Mouse (Mus musculus): ENCODE results near the gene Eps8l3.

Gene Eps8l3

DNA sequence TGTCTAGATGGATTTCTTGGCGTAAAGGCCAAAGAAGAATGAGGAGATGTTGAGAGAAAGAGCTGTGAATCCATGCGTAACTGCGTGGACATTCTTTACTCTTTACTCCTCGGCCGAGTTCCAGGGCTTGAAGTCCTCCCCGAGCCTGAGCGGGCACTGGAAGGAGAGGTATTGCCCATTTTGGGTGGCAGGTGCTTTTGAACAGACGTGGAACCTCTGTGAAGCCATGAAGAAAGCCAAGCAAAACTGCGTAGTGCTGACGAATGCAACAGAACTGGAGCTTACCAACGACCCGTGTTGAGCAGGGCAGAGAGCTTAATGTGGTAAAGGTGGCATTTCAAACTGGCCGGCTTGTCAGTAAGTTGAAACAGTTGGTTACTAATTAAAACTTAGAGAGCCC, 21.7 kb downstream of the Eps8l3 start:
- peak; percentile 49 for DNase-seq

DNA sequence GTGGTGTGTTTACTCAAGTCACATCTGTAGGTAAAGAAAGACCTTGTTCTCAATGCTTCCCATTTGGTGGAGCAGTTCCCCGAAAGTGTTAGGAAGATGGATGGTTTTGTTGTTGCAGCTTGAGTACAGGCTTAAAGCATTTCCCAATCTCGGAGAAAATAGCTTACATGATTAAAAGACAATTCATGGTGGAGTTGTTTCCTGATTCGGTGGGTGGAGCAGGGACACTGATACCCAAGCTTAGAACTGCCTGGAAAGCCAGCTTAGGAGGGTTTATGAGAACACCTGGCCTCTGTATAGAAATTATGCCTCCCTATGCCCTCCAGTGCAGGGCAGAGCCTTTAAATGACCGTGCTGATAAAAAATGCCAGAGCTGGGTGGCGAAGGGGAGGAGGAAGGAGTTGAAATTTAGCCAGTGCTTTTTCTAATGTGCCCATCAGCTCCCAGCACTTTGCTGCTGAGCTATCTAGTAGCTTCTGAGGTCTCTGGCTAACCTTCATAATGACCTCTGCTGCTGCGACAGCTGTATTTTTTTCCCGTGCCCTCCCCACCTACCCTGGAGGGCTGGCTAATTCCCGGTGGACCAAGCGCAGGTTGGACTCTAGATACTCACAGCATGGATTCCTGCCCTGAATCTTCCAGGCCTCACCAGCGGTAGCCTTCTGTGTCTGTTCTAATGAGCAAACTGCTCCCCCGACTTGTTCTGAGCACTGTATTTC, 24.1 kb downstream of the Eps8l3 start:
- DNase-seq: peak; percentile 29

DNA sequence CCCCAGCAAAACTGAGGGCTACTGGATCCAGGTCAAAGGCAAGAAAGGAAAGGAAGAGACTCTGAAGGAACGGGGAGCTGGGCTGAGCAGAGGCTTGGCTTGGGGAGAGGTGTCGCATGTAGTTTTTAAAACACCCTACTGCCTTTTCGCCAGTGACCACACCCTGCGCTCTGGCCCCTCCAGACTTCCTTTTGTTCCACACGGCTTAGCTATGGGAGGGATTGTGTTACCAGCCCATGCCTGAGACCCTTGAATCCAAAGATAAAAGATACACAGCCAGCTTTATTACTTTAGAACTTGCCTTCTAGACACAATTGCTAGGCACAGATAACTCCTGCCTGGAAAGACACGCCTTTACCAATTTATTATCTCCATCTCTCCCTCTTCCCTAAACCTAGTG, 28.9 kb downstream of the Eps8l3 start:
- DNase-seq: no peak

DNA sequence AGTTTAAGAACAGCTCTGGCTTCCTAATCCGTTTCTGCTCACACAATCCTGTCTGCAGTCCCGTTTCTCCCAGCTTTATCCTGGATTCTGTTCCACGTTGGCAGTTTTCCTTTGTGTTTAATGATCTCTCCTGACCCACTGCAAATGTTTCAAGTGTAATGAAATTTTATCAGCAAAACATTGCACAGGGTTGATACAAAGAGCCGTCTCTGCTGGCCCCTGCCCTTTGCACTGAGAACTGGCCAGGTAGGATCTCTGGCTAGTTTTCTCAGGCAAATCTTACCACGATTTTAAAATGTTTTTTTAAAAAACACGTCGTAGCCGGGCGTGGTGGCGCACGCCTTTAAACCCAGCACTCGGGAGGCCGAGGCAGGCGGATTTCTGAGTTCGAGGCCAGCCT, 39.6 kb downstream of the Eps8l3 start:
- DNase-seq: no peak

DNA sequence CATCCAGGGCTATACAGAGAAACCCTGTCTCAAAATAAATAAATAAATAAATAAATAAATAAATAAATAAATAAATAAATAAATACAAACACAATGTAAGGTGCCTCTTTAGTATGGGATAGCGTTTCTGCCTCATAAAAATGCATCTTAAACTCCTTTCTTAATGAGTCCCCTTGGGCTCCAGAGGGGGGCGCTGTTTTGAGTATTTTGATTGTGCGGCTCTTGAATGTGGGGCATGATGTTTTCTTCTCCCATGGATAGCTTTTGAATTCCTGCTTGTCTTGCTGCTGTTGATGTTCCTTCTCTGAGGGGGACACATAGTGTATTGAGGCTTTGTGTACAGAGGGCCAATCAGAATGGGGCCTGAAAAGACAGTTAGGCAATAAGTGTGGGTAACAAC, 40.1 kb downstream of the Eps8l3 start:
- DNase-seq: no peak

DNA sequence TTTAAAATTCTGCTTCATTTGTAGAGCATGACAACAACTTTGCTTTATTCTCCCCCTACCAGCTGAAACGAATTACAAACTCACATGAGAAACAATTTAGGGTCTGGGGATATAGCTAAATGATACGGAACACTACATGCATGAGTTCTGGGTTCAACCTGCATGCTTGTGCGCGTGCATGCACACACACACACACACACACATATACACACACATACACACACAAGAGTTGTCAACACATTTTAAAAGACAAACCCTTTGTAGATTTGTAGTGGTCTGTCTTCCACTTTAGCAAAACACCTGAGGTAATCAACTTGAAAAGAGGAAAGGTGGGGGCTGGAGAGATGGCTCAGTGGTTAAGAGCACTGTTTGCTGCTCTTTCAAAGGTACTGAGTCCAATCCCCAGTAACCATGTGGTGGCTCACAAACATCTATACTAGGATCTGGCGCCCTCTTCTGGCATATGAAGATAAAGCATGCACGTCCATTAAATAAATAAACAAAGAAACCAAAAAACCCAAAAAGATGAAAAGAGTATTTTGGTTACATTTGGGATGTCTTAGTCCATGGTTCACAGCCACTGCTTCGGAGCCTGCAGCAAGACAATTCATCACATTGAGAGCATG, 40.9 kb downstream of the Eps8l3 start:
- peak; percentile 76 for DNase-seq

DNA sequence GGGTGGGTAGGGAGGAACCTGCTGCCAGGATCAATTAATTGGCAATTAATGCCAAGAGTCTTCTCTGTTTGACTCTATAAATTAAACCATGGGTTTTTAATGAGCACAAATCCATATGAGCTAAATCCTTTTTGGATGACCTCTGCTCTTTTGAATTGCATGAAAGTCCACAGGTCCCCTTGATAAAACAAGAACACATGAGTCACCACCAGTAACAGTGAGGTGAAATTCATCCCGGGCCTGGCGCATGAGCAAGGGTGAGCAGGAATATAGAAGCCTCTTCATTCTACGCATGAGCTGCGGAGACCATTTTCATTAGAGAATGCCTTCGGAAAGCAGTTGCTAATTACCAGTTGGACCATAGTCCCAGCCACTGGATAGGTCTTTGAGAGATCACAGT, 43.3 kb downstream of the Eps8l3 start:
- DNase-seq: no peak

DNA sequence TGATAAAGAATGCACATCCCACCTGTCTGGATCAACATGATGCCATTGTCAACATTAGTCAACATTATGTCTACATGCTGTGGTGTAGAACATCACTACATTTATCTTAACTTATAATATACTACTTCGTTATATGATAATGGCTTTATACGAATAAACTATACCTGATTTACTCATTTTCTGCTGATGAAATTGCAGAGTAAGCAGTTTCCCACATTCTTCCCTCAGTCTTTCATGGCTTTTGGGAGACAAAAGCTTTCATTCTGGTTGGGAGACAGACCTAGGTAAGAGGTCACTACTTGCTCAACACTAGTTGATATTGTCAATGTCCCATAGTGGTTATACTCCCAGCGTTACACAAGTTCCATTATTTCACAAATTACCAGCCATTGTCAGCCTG, 48.3 kb downstream of the Eps8l3 start:
- no peak for DNase-seq

DNA sequence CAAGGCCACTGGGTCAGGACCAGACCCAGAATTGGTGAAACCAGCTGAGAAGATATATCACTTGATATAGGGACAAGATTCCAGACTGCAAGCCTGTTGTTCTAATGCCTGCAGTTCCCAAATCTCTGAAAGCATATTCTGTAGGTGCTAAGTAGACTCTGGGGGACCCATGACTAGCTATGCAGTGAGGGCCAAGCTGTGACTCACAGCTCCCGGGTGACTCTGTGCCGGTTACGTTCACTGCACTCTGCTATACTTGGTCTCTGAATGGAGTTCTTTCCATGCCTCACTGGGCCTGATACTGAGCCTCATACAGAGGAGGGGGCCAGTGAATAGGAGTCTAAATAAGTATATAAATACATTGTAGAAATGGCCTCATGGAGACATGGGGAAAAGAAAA, 50.8 kb downstream of the Eps8l3 start:
- DNase-seq: no peak

DNA sequence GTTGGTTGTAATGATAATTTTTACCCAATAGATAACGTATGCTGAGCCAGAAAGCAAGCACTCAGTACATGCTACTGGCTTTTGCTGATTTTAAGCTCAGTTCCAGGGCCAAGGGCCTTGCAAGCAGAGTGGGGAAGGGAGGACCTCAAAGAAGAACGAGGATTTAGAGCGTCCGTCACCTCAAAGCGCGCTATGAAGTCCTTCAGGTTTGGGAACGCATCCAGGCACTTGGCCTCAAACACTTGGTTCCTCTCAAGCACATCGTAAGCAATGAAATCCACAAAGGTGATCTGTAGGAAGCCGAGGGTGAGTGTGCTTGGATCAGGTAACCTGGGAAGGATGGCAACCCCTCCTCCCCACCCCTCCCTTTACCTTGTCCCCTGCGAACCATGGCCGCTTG, 51.7 kb downstream of the Eps8l3 start:
- no peak for DNase-seq

DNA sequence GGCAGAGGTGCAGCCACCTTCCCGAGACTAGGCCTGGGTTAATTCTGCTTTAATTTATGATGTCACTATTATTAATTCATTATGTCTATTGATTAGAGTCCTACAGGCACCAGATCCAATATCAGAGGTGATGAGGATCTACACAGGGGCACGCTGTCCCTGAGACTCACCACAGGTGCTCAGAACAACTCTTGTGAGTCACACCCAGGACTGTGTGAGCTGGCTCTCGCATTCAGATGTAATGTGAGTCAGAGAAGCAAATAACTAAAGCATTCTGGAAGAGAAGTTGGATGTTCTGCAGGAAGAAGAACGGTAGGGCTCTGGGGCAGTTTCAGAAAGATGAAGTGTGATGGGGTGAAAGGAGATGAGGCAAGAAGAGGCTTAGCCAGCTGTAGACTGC, 52.2 kb downstream of the Eps8l3 start:
- no peak for DNase-seq

DNA sequence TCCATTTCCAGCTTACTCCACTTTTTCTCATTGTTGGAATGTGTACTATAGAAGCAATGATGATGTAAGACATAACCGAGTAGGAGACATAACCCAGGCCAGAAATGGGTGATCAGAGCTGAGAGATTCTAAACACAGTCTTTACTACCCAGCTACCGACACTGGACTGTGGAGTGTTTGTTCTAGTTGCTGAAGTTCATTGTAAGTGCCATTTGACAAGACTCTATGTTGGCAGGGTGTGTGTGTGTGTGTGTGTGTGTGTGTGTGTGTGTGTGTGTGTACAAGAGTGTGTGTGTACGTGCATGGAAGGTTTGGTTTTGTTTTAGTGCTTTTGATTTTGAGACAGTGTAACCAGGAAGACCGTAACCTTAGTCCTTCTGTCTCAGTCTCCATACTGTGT, 52.7 kb downstream of the Eps8l3 start:
- DNase-seq: no peak

DNA sequence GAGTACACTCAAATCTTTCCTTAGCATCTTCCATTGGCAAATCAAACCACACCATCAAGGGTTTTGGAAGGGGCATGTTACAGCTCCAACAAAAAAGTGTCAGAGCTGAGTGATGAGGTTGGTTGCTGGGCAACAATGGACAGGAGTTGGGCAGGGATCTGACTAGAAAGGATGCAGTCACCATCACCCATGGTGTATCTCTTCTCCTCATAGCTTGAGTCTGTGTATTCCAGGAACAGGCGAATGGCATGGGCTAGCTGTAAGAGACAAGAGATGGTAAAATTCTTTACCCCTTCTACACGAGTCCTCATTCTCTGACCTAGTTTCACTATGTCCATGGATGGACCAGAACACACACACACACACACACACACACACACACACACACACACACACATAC, 54.1 kb downstream of the Eps8l3 start:
- no peak for DNase-seq

DNA sequence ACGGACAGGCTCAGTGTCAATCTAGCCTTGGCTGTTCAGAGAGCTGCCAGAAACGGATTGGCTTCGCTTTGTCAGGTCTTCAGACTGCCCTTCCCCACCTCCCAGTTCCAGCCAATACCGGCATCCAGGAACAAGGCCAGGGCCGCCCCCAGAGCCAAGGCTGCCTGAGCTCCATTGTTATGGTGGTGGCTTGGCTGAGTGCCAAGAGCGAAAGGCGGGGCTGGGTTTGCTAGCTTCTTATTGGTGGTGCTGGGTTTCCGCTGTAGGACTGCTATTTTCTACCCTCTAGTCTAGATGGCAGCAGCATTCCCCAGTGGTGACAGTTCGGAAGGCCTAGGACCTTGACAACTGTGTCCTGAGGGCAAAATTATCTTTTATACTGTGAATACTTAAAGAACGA, 54.6 kb downstream of the Eps8l3 start, which contains the start of gene Gstm7:
Gene Gstm7 (minus strand): TSS at position 148 of the 400 bp plus-strand sequence.
- DNase-seq: peak; percentile 98

DNA sequence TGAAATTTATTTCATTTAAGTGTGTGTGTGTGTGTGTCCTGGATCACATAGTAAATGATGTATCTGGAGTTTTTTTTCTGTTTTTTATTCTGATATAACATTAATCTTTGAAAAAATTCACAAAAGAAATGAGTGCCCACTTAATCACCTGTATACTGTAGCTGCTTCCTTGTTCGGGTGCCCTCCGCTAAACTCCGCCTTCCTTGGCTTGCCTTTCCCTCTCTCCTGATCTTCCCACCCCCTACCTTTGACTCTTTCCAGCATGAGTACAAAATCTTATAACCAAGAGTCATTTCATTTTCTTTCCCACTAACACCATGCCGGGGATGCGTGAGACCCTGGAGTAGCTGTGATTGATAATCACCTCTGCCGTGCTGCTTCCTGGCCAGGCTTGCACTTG, 55.1 kb downstream of the Eps8l3 start:
- peak; percentile 27 for DNase-seq

DNA sequence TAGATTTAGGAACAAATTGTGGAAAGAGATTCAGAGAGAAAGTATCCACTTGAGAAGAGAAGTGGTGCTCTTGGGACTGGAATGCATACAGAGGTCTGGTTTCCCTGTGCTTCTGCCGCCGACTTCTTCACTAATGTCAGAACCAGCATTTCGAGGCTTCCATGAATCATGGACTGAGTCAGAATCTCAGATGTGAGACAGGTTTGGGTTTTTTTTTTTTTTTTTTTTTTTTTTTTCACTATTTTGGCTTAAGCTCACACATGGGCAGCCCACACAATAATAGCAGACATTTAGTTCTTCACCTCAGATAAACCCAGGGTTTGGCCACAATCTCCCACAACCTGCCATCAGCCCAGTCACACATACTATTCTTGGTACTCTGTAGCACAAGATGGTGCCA, 58.2 kb downstream of the Eps8l3 start:
- DNase-seq: no peak

DNA sequence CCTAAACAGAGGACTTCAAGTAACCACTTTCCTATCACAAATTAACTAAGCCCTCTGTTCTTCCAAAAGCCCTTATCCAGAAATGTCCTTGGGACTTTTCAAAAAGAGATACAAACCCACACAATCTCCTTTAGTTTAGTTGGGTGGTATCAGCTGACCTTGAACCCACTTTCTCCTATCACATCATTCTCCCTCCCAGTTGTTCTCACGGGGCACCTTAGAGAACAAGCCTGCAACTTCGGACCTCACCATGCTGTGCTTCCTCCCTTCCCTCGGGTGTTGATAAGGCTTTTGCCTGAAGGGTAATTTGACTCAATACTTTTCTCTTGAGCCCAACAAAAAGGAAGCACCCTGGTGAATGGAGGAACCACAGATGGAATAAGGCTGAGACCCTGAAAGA, 58.9 kb downstream of the Eps8l3 start:
- no peak for DNase-seq

DNA sequence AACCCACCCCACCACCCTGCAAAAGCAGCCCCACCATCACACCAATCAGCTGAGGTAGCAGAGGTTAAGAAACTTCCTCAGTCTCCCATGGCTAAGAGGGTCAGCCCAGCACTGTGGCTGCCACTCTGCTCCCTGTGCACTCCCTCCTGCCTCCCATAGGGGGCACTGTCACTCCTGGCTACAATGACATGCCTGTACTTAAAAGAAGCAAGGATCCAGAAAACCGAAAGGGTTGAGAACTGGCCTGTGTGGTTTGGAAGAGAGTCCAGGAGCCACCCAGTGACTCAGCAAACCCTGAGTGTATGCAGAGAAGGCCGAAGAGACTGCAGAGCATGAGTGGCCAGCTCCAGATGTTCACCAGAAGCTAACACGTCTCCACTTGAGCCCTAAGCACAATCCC, 62.4 kb downstream of the Eps8l3 start:
- DNase-seq: peak; percentile 79

DNA sequence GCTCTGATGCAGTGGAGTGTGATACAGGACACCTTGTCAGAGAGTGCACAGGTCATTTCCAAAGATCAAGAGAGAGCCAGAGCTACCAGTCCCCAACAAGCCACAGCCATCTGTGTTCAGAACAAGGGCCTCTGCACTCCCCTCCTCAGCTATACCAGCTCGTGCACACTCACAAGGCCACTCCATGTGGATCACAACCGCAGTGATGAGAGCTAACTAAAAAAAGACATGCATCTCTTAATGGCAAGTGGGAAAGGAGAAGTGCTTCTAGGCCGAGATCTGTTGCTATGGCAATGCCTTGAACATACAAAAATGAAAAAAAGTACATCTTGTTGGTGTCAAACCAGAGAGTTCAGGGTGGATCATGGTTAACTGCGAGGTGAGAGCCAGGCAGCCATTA, 62.8 kb downstream of the Eps8l3 start:
- DNase-seq: no peak

DNA sequence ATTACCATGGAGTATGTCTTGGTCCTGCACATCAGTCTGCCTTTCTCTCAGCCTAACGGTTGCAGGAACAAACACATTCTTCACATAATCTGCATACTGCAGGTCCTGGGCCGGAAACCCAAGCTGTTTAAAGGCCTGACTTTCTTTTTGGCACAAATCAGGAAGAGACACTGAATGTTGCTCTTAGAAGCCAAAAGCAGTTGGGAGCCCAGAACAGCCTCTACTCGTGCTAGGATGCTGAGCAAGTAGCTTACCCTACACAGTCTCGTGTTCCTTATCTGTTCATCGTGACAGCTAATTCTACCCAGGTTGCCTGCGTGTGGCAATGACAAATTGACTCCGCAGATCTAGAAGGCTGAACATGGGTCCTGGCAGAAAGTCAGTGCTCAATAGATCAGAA, 63.5 kb downstream of the Eps8l3 start:
- DNase-seq: no peak

DNA sequence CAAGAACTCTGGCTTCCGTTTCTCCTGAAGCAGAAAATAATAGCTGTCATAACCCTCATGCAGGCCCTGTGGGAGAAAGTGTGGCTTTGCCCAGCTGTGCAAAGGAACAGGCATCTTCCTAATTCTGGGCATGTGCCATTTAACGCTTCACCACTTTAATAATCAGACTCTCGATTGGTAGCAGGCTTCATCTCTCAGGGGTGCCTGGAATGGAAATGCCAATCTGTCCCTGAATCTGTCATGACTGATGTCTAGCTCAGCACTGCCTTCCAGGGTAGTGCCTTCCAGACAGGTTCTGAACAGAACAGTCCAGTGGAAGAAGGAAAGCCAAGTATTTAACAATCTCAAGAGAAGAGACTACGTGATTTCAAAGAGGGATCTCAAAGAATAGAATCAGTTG, 64.2 kb downstream of the Eps8l3 start:
- no peak for DNase-seq

Measured in kidney, postnatal 10 days (tissue).